Comparison of ENCODE assay signal across 21 mouse cellular contexts in the genomic region with DNA sequence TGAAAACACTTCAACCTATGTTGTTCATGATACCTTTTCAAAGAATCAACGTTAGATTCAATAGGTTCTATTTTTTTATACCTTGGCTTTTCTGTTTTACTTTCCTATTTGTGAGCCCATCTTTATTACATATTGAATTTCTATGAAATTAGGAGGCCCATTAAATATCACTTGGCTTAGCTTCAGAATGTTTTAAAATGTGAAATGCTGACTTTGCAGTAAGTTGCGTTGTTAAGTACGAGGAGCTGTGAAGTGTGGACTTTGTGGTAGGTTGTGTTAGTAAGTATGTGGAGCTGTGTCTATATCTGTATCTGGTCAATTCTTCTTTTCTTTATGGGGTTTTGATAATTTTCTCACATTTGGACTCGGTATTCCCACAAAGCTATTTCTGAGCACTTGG. TPM values are rescaled to one million over a fixed set of nuclear protein-coding genes. Genes with fewer than 3 reads are reported as not detected.
"Had no signal": no experiment of that assay in that cellular context is flagged by ENCODE, and none has a peak within 500 bp of the region (broad histone marks: within the 10 kb centered on the region; RNA-seq: fewer than 3 reads in every experiment).

No protein-coding gene starts in this region.

- H3K4me2 ChIP-seq: neural tube, embryonic 12.5 days; neural tube, embryonic 13.5 days; neural tube, embryonic 15.5 days; stomach, embryonic 15.5 days had no signal

- H3K9me3 ChIP-seq: neural tube, embryonic 12.5 days; neural tube, embryonic 13.5 days; neural tube, embryonic 15.5 days; stomach, embryonic 15.5 days had no signal

- H3K36me3 ChIP-seq: neural tube, embryonic 12.5 days; neural tube, embryonic 13.5 days; neural tube, embryonic 15.5 days; stomach, embryonic 15.5 days had no signal

- DNase-seq: right cerebral cortex, adult 18-20 months; right cerebral cortex, postnatal 14 days; right cerebral cortex, postnatal 25 days; right cerebral cortex, postnatal 4 days; spleen, adult 18-20 months; thymus, adult 18-20 months; thymus, adult 2 months; thymus, postnatal 14 days; thymus, postnatal 25 days; thymus, postnatal 36 days; thymus, postnatal 4 days had no signal

- H3K4me1 ChIP-seq: neural tube, embryonic 12.5 days; neural tube, embryonic 13.5 days; neural tube, embryonic 15.5 days; stomach, embryonic 15.5 days had no signal

- H3K27ac ChIP-seq: neural tube, embryonic 12.5 days; neural tube, embryonic 13.5 days; neural tube, embryonic 15.5 days; stomach, embryonic 15.5 days; stomach, postnatal 0 days had no signal

- H3K4me3 ChIP-seq: neural tube, embryonic 12.5 days; neural tube, embryonic 13.5 days; neural tube, embryonic 15.5 days; stomach, embryonic 15.5 days had no signal

- H3K27me3 ChIP-seq: neural tube, embryonic 15.5 days; stomach, embryonic 15.5 days had no signal

- H3K9ac ChIP-seq: neural tube, embryonic 12.5 days; neural tube, embryonic 13.5 days; neural tube, embryonic 15.5 days; stomach, embryonic 15.5 days had no signal

RNA-seq across cellular contexts. Expression of a gene that starts 28.8 kb away (rescaled TPM):
- polyA plus RNA-seq: urinary bladder, adult 2 months had no signal

RNA-seq across cellular contexts. Expression of a gene that starts 51.9 kb away (rescaled TPM):
- total RNA-seq: neutrophil, adult 5-6 weeks had no signal
- polyA plus RNA-seq: small intestine, adult 2 months; spleen, adult 2 months; testis, adult 2 months; thymus, adult 2 months; urinary bladder, adult 2 months had no signal
